Mouse (Mus musculus) midbrain, embryonic 12.5 days (tissue): ENCODE measurements around the gene Sdf2. TPM values are rescaled to one million over a fixed set of nuclear protein-coding genes. Genes with fewer than 3 reads are reported as not detected.

Source experiments
- polyA plus RNA-seq: library from polyadenylated mRNA; unstranded; fragments of >200 nt; fragmentation: Nextera tagmentation; extraction: Ambion mirVana; gene quantifications from 2 replicates; pipeline ENCODE4 v1.2.1, GENCODE M21; 2016

Gene Sdf2
- polyA plus RNA-seq, 1 experiment from 2014 or later: 53.8 TPM

Other genes starting within 250 kb of the Sdf2 start
- 21.9 and 23.1 TPM in 2 replicates for gene Dhrs13, start 213.5 kb upstream of the Sdf2 start, polyA plus RNA-seq
- 64.8 and 67.0 TPM in 2 replicates for gene Flot2, start 207.8 kb upstream of the Sdf2 start, polyA plus RNA-seq
- gene Eral1, start 165.4 kb upstream of the Sdf2 start, polyA plus RNA-seq: 33.4 and 33.6 TPM in 2 replicates
- 24.9 and 27.4 TPM in 2 replicates for gene Fam222b, start 151.1 kb upstream of the Sdf2 start, polyA plus RNA-seq
- 126 and 138 TPM in 2 replicates for gene Traf4, start 80.2 kb upstream of the Sdf2 start, polyA plus RNA-seq
- 8.2 and 9.4 TPM in 2 replicates for gene Nek8, start 69.1 kb upstream of the Sdf2 start, polyA plus RNA-seq
- gene Tlcd1, start 69.0 kb upstream of the Sdf2 start, polyA plus RNA-seq: 6.0 and 8.0 TPM in 2 replicates
- 905 and 958 TPM in 2 replicates for gene Rpl23a, start 62.2 kb upstream of the Sdf2 start, polyA plus RNA-seq
- gene Rab34, start 57.3 kb upstream of the Sdf2 start, polyA plus RNA-seq: 54.9 and 68.1 TPM in 2 replicates
- gene Proca1, start 52.4 kb upstream of the Sdf2 start, polyA plus RNA-seq: 1.4 and 2.3 TPM in 2 replicates
- gene Supt6, start 241 bp downstream of the Sdf2 start, polyA plus RNA-seq: 37.5 and 42.2 TPM in 2 replicates
- 79.0 and 80.0 TPM in 2 replicates for gene 2610507B11Rik, start 16.0 kb downstream of the Sdf2 start, polyA plus RNA-seq
- gene BC030499, start 45.1 kb downstream of the Sdf2 start, polyA plus RNA-seq: 0.24 and 0.29 TPM in 2 replicates
- gene Spag5, start 55.8 kb downstream of the Sdf2 start, polyA plus RNA-seq: 47.6 and 51.8 TPM in 2 replicates
- 1.8 and 4.6 TPM in 2 replicates for gene Aldoc, start 77.2 kb downstream of the Sdf2 start, polyA plus RNA-seq
- 59.9 and 67.2 TPM in 2 replicates for gene Pigs, start 82.7 kb downstream of the Sdf2 start, polyA plus RNA-seq
- gene Unc119, start 97.7 kb downstream of the Sdf2 start, polyA plus RNA-seq: 80.0 and 80.6 TPM in 2 replicates
- gene Foxn1, start 140.8 kb downstream of the Sdf2 start, polyA plus RNA-seq: not detected in 2 replicates
- not detected in 2 replicates for gene Slc13a2, start 176.5 kb downstream of the Sdf2 start, polyA plus RNA-seq
- gene Slc46a1, start 220.0 kb downstream of the Sdf2 start, polyA plus RNA-seq: 17.8 and 18.5 TPM in 2 replicates